Mouse (Mus musculus): ENCODE measurements around the gene Fuca2. TPM values are rescaled to one million over a fixed set of nuclear protein-coding genes. Genes with fewer than 3 reads are reported as not detected.
"Not testable (repeated sequence)": the region's sequence is repeated elsewhere in the genome, so short reads cannot be mapped to it uniquely, and the experiment has no call there.

Fuca2 gene
- polyA plus RNA-seq, 1 experiment from 2014 or later: 21.5 TPM

DNA sequence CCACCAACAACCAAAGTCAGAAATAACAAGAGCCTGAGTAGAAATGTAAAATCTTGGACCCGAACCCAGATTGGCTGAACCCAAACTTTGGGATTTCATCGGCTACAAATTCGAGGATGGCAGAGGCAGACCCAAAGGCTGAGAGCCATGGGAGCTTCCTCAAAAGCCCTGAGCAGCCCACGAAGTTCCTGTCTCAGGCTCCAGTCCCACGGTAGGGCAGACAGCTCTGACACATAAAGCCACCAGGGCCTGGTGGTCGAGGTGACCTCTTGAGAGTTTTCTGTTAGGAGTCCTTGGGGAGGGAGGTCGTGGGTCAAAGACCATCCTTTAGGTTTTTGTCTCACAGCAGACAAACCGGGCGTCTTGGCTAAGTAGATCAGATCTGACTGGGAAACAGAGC is 1.1 kb downstream of the Fuca2 start:
- Histone ChIP-seq H3K4me3 (ENCODE audit: low read depth, low read length) (peak overlapping the region; percentile 51), H3K9ac (ENCODE audit: low read length) (peak overlapping the region; percentile 72), H3K4me2 (ENCODE audit: low read depth, low read length, severe bottlenecking) (peak overlapping the region; percentile 70; the same call in 1 of the 2 replicates), H3K9me3 (ENCODE audit: control insufficient read depth, low read length) (no peaks in the 10 kb centered on the region), H3K4me1 (replicated peaks; ENCODE audit: control insufficient read depth, insufficient read depth, low read length) (no peaks in the 10 kb centered on the region; the same call in 1 of the 2 replicates), H3K27me3 (ENCODE audit: control insufficient read depth, insufficient read depth, low read length) (no peaks in the 10 kb centered on the region), H3K36me3 (ENCODE audit: control insufficient read depth, insufficient read depth, low read length) (no peaks in the 10 kb centered on the region), H3K27ac (ENCODE audit: low read depth, low read length) (no peak overlapping the region)
- WGBS: 51% methylated on average over 9 of the region's 9 CpGs
- DNase-seq (ENCODE audit: low spot score) (no peak), ATAC-seq (replicated peaks; ENCODE audit: low FRiP score) (no peak)

DNA sequence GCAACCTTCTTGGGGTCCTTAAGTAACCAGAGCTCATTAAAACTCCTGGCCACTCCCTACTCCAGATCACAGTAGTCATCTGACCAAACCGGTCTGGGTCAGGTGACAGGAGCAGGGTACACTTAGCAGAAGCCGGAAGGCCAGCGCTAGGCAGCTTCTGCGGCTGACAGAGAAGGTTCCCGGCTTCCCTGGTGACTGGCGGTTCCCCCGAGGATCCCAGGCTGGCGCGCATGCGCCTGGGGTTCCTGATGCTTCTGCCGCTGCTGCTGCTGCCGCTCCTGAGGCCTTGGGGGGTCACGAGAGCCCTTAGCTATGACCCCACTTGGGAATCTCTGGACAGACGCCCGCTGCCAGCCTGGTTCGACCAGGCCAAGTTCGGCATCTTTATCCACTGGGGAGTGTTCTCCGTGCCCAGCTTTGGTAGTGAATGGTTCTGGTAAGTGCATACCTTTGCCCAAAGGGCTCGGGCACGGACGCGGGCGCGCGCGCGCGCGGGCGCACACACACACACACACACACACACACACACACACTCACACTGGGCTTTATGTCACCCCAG is 1.7 kb downstream of the Fuca2 start:
- peak; percentile 92 for ATAC-seq (replicated peaks; ENCODE audit: low FRiP score)
- Histone ChIP-seq H3K27ac (ENCODE audit: low read depth, low read length) (no peak overlapping the region), H3K36me3 (ENCODE audit: control insufficient read depth, insufficient read depth, low read length) (no peaks in the 10 kb centered on the region), H3K4me1 (replicated peaks; ENCODE audit: control insufficient read depth, insufficient read depth, low read length) (no peaks in the 10 kb centered on the region; the same call in 1 of the 2 replicates), H3K27me3 (ENCODE audit: control insufficient read depth, insufficient read depth, low read length) (no peaks in the 10 kb centered on the region), H3K4me2 (ENCODE audit: low read depth, low read length, severe bottlenecking) (peak overlapping the region; percentile 70), H3K4me3 (ENCODE audit: low read depth, low read length) (peak overlapping the region; percentile 51), H3K9ac (ENCODE audit: low read length) (peak overlapping the region; percentile 72), H3K9me3 (ENCODE audit: control insufficient read depth, low read length) (no peaks in the 10 kb centered on the region)
- WGBS: 0% methylated on average over 26 of the region's 30 CpGs
- peak; percentile 90 for DNase-seq (ENCODE audit: low spot score)

DNA sequence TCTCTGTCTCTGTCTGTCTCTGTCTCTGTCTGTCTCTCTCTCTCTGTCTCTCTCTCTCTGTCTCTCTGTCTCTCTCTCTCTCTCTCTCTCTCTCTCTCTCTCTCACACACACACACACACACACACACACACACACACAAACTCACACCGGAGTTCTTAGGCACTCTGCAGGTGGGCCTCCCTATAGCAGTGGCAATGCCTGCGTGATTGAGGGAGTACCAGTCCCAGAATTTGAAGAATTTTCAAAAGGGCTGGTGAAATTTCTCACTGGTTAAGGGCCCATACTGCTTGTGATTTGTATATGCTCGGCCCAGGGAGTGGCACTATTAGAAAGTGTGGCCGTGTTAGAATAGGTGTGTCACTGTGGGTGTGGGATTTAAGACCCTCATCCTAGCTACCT is 2.2 kb downstream of the Fuca2 start:
- not testable (repeated sequence) for H3K4me1 ChIP-seq (replicated peaks; ENCODE audit: control insufficient read depth, insufficient read depth, low read length); H3K27me3 ChIP-seq (ENCODE audit: control insufficient read depth, insufficient read depth, low read length); H3K9me3 ChIP-seq (ENCODE audit: control insufficient read depth, low read length); H3K36me3 ChIP-seq (ENCODE audit: control insufficient read depth, insufficient read depth, low read length); H3K27ac ChIP-seq (ENCODE audit: low read depth, low read length); DNase-seq (ENCODE audit: low spot score)
- H3K4me3 ChIP-seq (ENCODE audit: low read depth, low read length): peak overlapping the region; percentile 51
- 53% methylated on average over 4 of the region's 4 CpGs for WGBS
- peak overlapping the region; percentile 72 for H3K9ac ChIP-seq (ENCODE audit: low read length)
- 0 out of 2 replicates have a peak, but pooled peaks have one; percentile 28 for ATAC-seq (replicated peaks; ENCODE audit: low FRiP score)
- H3K4me2 ChIP-seq (ENCODE audit: low read depth, low read length, severe bottlenecking): peak overlapping the region; percentile 70

GRCm38 (mm10) chr10:13502371-13502770 is 3.0 kb downstream of the Fuca2 start:
- DNase-seq (ENCODE audit: low spot score) (no peak), ATAC-seq (replicated peaks; ENCODE audit: low FRiP score) (no peak)
- no peak overlapping the region for H3K4me3 ChIP-seq (ENCODE audit: low read depth, low read length)
- H3K4me1 ChIP-seq (replicated peaks; ENCODE audit: control insufficient read depth, insufficient read depth, low read length): no peaks in the 10 kb centered on the region; the same call in 1 of the 2 replicates
- no peaks in the 10 kb centered on the region for H3K9me3 ChIP-seq (ENCODE audit: control insufficient read depth, low read length)
- WGBS: 89% methylated on average over 8 of the region's 8 CpGs
- H3K27me3 ChIP-seq (ENCODE audit: control insufficient read depth, insufficient read depth, low read length): no peaks in the 10 kb centered on the region
- no peak overlapping the region for H3K4me2 ChIP-seq (ENCODE audit: low read depth, low read length, severe bottlenecking)
- no peak overlapping the region for H3K9ac ChIP-seq (ENCODE audit: low read length)
- no peak overlapping the region for H3K27ac ChIP-seq (ENCODE audit: low read depth, low read length)
- H3K36me3 ChIP-seq (ENCODE audit: control insufficient read depth, insufficient read depth, low read length): no peaks in the 10 kb centered on the region

DNA sequence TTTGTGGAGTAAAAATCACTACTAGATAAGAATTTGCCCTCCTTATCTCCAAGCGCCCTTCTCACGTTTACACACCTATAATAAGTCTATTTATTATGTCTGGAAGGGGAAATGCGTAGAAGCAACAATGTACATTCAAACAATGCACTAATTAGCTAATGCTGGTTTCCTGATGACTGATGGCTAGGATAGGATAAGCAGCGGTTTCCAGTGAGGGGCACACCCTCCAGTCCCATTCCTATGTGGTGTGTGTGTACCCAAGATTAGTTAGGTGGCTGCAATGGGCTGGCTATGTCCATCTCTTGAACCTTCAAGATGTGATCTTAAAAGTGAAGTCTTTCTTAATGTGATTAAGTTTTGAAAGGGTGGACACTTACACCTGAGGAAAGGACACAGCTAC is 22.5 kb downstream of the Fuca2 start:
- DNase-seq (ENCODE audit: low spot score): no peak
- H3K4me1 ChIP-seq (replicated peaks; ENCODE audit: control insufficient read depth, insufficient read depth, low read length): no peaks in the 10 kb centered on the region
- no peak for ATAC-seq (replicated peaks; ENCODE audit: low FRiP score)
- H3K9ac ChIP-seq (ENCODE audit: low read length): no peak overlapping the region
- WGBS: 85% methylated on average over 4 of the region's 4 CpGs
- no peaks in the 10 kb centered on the region for H3K9me3 ChIP-seq (ENCODE audit: control insufficient read depth, low read length)
- no peak overlapping the region for H3K27ac ChIP-seq (ENCODE audit: low read depth, low read length)
- H3K4me2 ChIP-seq (ENCODE audit: low read depth, low read length, severe bottlenecking): no peak overlapping the region
- H3K27me3 ChIP-seq (ENCODE audit: control insufficient read depth, insufficient read depth, low read length): no peaks in the 10 kb centered on the region
- H3K4me3 ChIP-seq (ENCODE audit: low read depth, low read length): no peak overlapping the region
- no peaks in the 10 kb centered on the region for H3K36me3 ChIP-seq (ENCODE audit: control insufficient read depth, insufficient read depth, low read length)

- Histone ChIP-seq H3K4me1 (replicated peaks; ENCODE audit: control insufficient read depth, insufficient read depth, low read length) (no peaks in the 10 kb centered on the region), H3K9ac (ENCODE audit: low read length) (no peak overlapping the region), H3K27ac (ENCODE audit: low read depth, low read length) (no peak overlapping the region), H3K36me3 (ENCODE audit: control insufficient read depth, insufficient read depth, low read length) (no peaks in the 10 kb centered on the region; the same call in 1 of the 2 replicates), H3K9me3 (ENCODE audit: control insufficient read depth, low read length) (no peaks in the 10 kb centered on the region), H3K4me2 (ENCODE audit: low read depth, low read length, severe bottlenecking) (no peak overlapping the region), H3K4me3 (ENCODE audit: low read depth, low read length) (no peak overlapping the region), H3K27me3 (ENCODE audit: control insufficient read depth, insufficient read depth, low read length) (no peaks in the 10 kb centered on the region)
- no peak for DNase-seq (ENCODE audit: low spot score)
- ATAC-seq (replicated peaks; ENCODE audit: low FRiP score): no peak
- WGBS: 88% methylated on average over 4 of the region's 4 CpGs
Observed at GRCm38 (mm10) chr10:13528155-13528554, 28.8 kb downstream of the Fuca2 start.

GRCm38 (mm10) chr10:13534751-13535150 is 35.4 kb downstream of the Fuca2 start:
- Histone ChIP-seq H3K4me3 (ENCODE audit: low read depth, low read length) (no peak overlapping the region), H3K9me3 (ENCODE audit: control insufficient read depth, low read length) (no peaks in the 10 kb centered on the region), H3K27me3 (ENCODE audit: control insufficient read depth, insufficient read depth, low read length) (no peaks in the 10 kb centered on the region), H3K27ac (ENCODE audit: low read depth, low read length) (no peak overlapping the region), H3K4me2 (ENCODE audit: low read depth, low read length, severe bottlenecking) (no peak overlapping the region), H3K9ac (ENCODE audit: low read length) (no peak overlapping the region), H3K4me1 (replicated peaks; ENCODE audit: control insufficient read depth, insufficient read depth, low read length) (no peaks in the 10 kb centered on the region), H3K36me3 (ENCODE audit: control insufficient read depth, insufficient read depth, low read length) (no peaks in the 10 kb centered on the region; the same call in 1 of the 2 replicates)
- 90% methylated on average over 3 of the region's 3 CpGs for WGBS
- DNase-seq (ENCODE audit: low spot score) (no peak), ATAC-seq (replicated peaks; ENCODE audit: low FRiP score) (no peak)

DNA sequence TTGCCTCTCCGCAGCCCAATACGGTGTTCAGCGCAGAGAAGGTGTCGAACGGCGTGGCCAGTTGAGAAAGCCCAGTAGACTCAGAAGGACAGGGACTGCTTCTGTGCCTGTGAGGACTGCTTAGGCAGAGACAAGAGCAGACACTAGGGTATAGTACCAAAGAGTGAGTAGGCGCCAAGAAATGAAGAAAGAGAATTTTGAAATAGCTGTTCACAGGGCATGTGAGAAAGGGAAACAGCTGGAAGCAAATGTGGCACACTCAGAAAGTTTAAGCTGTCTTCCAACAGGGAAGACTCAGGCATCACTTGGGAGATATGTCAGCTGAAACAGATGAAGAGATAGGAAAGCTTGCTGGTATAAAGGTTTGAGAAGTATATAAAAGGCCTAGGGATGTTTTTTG is 37.4 kb downstream of the Fuca2 start:
- ATAC-seq (replicated peaks; ENCODE audit: low FRiP score): no peak
- Histone ChIP-seq H3K9ac (ENCODE audit: low read length) (no peak overlapping the region), H3K9me3 (ENCODE audit: control insufficient read depth, low read length) (no peaks in the 10 kb centered on the region), H3K36me3 (ENCODE audit: control insufficient read depth, insufficient read depth, low read length) (no peaks in the 10 kb centered on the region; the same call in 1 of the 2 replicates), H3K27ac (ENCODE audit: low read depth, low read length) (no peak overlapping the region), H3K4me3 (ENCODE audit: low read depth, low read length) (no peak overlapping the region), H3K4me2 (ENCODE audit: low read depth, low read length, severe bottlenecking) (no peak overlapping the region), H3K4me1 (replicated peaks; ENCODE audit: control insufficient read depth, insufficient read depth, low read length) (no peaks in the 10 kb centered on the region), H3K27me3 (ENCODE audit: control insufficient read depth, insufficient read depth, low read length) (no peaks in the 10 kb centered on the region)
- no peak for DNase-seq (ENCODE audit: low spot score)
- WGBS: 93% methylated on average over 7 of the region's 7 CpGs

DNA sequence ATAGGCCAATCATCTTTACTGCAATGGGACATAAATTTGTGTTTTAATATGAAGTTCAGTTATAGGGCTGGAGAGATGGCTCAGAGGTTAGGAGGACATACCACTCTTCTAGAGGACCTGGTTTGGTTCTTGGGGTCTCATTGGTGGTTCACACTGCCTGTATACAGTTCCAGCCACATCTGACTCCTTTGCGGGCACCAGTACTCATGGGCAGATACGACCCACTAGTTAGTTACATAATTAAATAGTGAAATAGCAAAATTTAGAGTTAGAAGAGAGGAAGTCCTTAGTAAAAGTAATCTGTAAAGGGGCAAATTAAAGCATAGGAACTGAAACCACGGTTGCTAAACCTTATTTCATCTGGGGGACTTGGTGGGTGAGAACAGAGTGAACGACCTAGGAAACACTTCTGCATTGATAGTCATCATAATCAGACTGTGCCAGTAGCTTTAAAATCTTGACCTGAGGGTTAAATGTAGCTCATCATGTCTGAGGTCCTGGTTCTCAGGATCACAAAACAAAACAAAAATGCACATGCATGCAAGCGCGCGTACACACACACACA is 40.5 kb downstream of the Fuca2 start:
- Histone ChIP-seq H3K9me3 (ENCODE audit: control insufficient read depth, low read length) (no peaks in the 10 kb centered on the region), H3K4me3 (ENCODE audit: low read depth, low read length) (no peak overlapping the region), H3K9ac (ENCODE audit: low read length) (no peak overlapping the region), H3K4me2 (ENCODE audit: low read depth, low read length, severe bottlenecking) (no peak overlapping the region), H3K4me1 (replicated peaks; ENCODE audit: control insufficient read depth, insufficient read depth, low read length) (no peaks in the 10 kb centered on the region), H3K27me3 (ENCODE audit: control insufficient read depth, insufficient read depth, low read length) (no peaks in the 10 kb centered on the region), H3K36me3 (ENCODE audit: control insufficient read depth, insufficient read depth, low read length) (no peaks in the 10 kb centered on the region), H3K27ac (ENCODE audit: low read depth, low read length) (no peak overlapping the region)
- DNase-seq (ENCODE audit: low spot score) (no peak), ATAC-seq (replicated peaks; ENCODE audit: low FRiP score) (no peak)
- WGBS: 94% methylated on average over 7 of the region's 7 CpGs

All from forebrain, embryonic 11.5 days (tissue).